22 mouse cellular contexts compared by ENCODE assay signal in genomic region chr7:87330782-87331558, GRCm38 (mm10).
DNase-seq lines count a peak whose midpoint lies in the region; ATAC-seq and TF ChIP-seq lines count a peak whose summit lies in the region.
"Had no signal": no experiment of that assay in that cellular context is flagged by ENCODE, and none has a peak within 500 bp of the region (broad histone marks: within the 10 kb centered on the region; RNA-seq: fewer than 3 reads in every experiment).

No protein-coding gene starts in this region.

- WGBS in hindbrain, embryonic 11.5 days: 95% methylated on average over 5 of the region's 5 CpGs

- no peaks in the 10 kb centered on the region for H3K79me3 ChIP-seq in C2C12 (ENCODE audit: low read depth)

- no peak for TF ChIP-seq POLR2A in myocyte (IDR thresholded peaks at IDR 0.05; ENCODE audit: insufficient read length, low read depth)

- no peak overlapping the region for H3K27ac ChIP-seq in hindbrain, embryonic 11.5 days (ENCODE audit: low read depth, low read length)
- H3K27ac ChIP-seq: forebrain, embryonic 12.5 days; hindbrain, embryonic 10.5 days; liver, embryonic 13.5 days; midbrain, embryonic 13.5 days; neural tube, embryonic 13.5 days had no signal

- no peak overlapping the region for H3K9ac ChIP-seq in hindbrain, embryonic 11.5 days (ENCODE audit: low read depth, low read length)
- H3K9ac ChIP-seq: forebrain, embryonic 12.5 days; liver, embryonic 13.5 days; midbrain, embryonic 13.5 days; neural tube, embryonic 13.5 days had no signal

- ATAC-seq in hindbrain, embryonic 11.5 days (ENCODE audit: low FRiP score): no peak
- ATAC-seq: activated CD4-positive, CD25-positive, alpha-beta regulatory T cell, adult 4 months; midbrain, embryonic 13.5 days had no signal

- TF ChIP-seq CTCF in C2C12 (IDR thresholded peaks at IDR 0.05; ENCODE audit: control insufficient read depth, insufficient read depth, insufficient read length): no peak

- H3K4me1 ChIP-seq in hindbrain, embryonic 11.5 days (replicated peaks; ENCODE audit: control insufficient read depth, insufficient read depth, low read length): no peaks in the 10 kb centered on the region
- H3K4me1 ChIP-seq: forebrain, embryonic 12.5 days; hindbrain, embryonic 10.5 days; liver, embryonic 13.5 days; megakaryocyte, embryonic 14.5 days; midbrain, embryonic 13.5 days; neural tube, embryonic 13.5 days had no signal

- H3K9me3 ChIP-seq in hindbrain, embryonic 11.5 days (ENCODE audit: control insufficient read depth, low read length): no peaks in the 10 kb centered on the region
- H3K9me3 ChIP-seq: forebrain, embryonic 12.5 days; hindbrain, embryonic 10.5 days; liver, embryonic 13.5 days; megakaryocyte, embryonic 14.5 days; midbrain, embryonic 13.5 days; neural tube, embryonic 13.5 days had no signal

- no peak overlapping the region for H3ac ChIP-seq in C2C12 (ENCODE audit: control insufficient read depth, insufficient read length, low read depth)
- H3ac ChIP-seq in myocyte (ENCODE audit: control insufficient read depth, insufficient read length): no peak overlapping the region

- H3K4me3 ChIP-seq in C2C12 (ENCODE audit: insufficient read depth, poor library complexity, severe bottlenecking) (no peak overlapping the region), myocyte (no peak overlapping the region)
- no peak overlapping the region for H3K4me3 ChIP-seq in hindbrain, embryonic 11.5 days (ENCODE audit: low read depth, low read length)
- H3K4me3 ChIP-seq: forebrain, embryonic 12.5 days; hindbrain, embryonic 10.5 days; liver, embryonic 13.5 days; megakaryocyte, embryonic 14.5 days; midbrain, embryonic 13.5 days; neural tube, embryonic 13.5 days had no signal

- H3K27me3 ChIP-seq in C2C12 (ENCODE audit: control insufficient read depth, insufficient read depth, insufficient read length) (no peaks in the 10 kb centered on the region), myocyte (ENCODE audit: control insufficient read depth, insufficient read depth, insufficient read length) (no peaks in the 10 kb centered on the region)
- H3K27me3 ChIP-seq in hindbrain, embryonic 11.5 days (ENCODE audit: control insufficient read depth, insufficient read depth, low read length): no peaks in the 10 kb centered on the region
- H3K27me3 ChIP-seq: forebrain, embryonic 12.5 days; liver, embryonic 13.5 days; megakaryocyte, embryonic 14.5 days; midbrain, embryonic 13.5 days; neural tube, embryonic 13.5 days had no signal

- peak overlapping the region; percentile 54 for H3K4me2 ChIP-seq in myocyte (ENCODE audit: low read depth)
- H3K4me2 ChIP-seq in hindbrain, embryonic 11.5 days (replicated peaks; ENCODE audit: low read depth, low read length): no peak overlapping the region
- H3K4me2 ChIP-seq: forebrain, embryonic 12.5 days; heart, embryonic 11.5 days; liver, embryonic 13.5 days; midbrain, embryonic 13.5 days; neural tube, embryonic 13.5 days had no signal

- no peaks in the 10 kb centered on the region for H3K36me3 ChIP-seq in C2C12 (ENCODE audit: control insufficient read depth, insufficient read depth)
- no peaks in the 10 kb centered on the region for H3K36me3 ChIP-seq in myocyte (ENCODE audit: control insufficient read depth, insufficient read depth)
- no peaks in the 10 kb centered on the region for H3K36me3 ChIP-seq in hindbrain, embryonic 11.5 days (ENCODE audit: control insufficient read depth, insufficient read depth, low read length)
- H3K36me3 ChIP-seq: forebrain, embryonic 12.5 days; hindbrain, embryonic 10.5 days; liver, embryonic 13.5 days; midbrain, embryonic 13.5 days; neural tube, embryonic 13.5 days had no signal

- DNase-seq in layer of hippocampus, adult 9-10 months (ENCODE audit: low spot score): peak; percentile 5
- DNase-seq in layer of hippocampus, adult 11-12 months (ENCODE audit: low spot score): no peak
- peak; percentile 14 for DNase-seq in adipocyte (ENCODE audit: low spot score)
- no peak for DNase-seq in hindbrain, embryonic 11.5 days (ENCODE audit: low spot score)
- no peak for DNase-seq in cerebellum, adult 8-10 months
- DNase-seq in kidney, postnatal 14 days: no peak
- DNase-seq: adrenal gland, postnatal 10 days; cerebellum, adult 9-11 months; kidney, adult 18-20 months; layer of hippocampus, postnatal 36 days; liver, embryonic 13.5 days; lung, adult 2 months; lung, postnatal 36 days had no signal

- H3K79me2 ChIP-seq in C2C12 (ENCODE audit: control insufficient read depth, insufficient read depth) (no peaks in the 10 kb centered on the region), myocyte (ENCODE audit: control insufficient read depth, insufficient read depth) (no peaks in the 10 kb centered on the region)

TF ChIP-seq in C2C12, 6 proteins besides CTCF, POLR2A, EP300 and RAD21:
- TF ChIP-seq MAX (IDR thresholded peaks at IDR 0.05) (no peak), CEBPB (IDR thresholded peaks at IDR 0.05; ENCODE audit: low read depth) (peak; percentile 55)

TF ChIP-seq in myocyte, 11 proteins besides CTCF, POLR2A, EP300 and RAD21:
- TF ChIP-seq MAX (IDR thresholded peaks at IDR 0.05; ENCODE audit: low read depth) (no peak), REST (IDR thresholded peaks at IDR 0.05; ENCODE audit: insufficient read depth, insufficient read length) (no peak), E2F4 (IDR thresholded peaks at IDR 0.05; ENCODE audit: insufficient read depth) (no peak), POLR2AphosphoS2 (IDR thresholded peaks at IDR 0.05; ENCODE audit: insufficient read length, low read depth) (no peak), CEBPB (IDR thresholded peaks at IDR 0.05; ENCODE audit: insufficient read depth, poor library complexity, severe bottlenecking) (peak; percentile 18; the same call in 1 of the 2 replicates)

Comparison
In these comparisons a context has a peak if more than half of its experiments do, and no peak if none do; other contexts are left out.
1. DNase-seq: peak in layer of hippocampus, adult 9-10 months (single experiment) and adipocyte (single experiment); none in layer of hippocampus, adult 11-12 months (single experiment), hindbrain, embryonic 11.5 days (single experiment), cerebellum, adult 8-10 months (single experiment) and kidney, postnatal 14 days (single experiment).